In the genomic region with DNA sequence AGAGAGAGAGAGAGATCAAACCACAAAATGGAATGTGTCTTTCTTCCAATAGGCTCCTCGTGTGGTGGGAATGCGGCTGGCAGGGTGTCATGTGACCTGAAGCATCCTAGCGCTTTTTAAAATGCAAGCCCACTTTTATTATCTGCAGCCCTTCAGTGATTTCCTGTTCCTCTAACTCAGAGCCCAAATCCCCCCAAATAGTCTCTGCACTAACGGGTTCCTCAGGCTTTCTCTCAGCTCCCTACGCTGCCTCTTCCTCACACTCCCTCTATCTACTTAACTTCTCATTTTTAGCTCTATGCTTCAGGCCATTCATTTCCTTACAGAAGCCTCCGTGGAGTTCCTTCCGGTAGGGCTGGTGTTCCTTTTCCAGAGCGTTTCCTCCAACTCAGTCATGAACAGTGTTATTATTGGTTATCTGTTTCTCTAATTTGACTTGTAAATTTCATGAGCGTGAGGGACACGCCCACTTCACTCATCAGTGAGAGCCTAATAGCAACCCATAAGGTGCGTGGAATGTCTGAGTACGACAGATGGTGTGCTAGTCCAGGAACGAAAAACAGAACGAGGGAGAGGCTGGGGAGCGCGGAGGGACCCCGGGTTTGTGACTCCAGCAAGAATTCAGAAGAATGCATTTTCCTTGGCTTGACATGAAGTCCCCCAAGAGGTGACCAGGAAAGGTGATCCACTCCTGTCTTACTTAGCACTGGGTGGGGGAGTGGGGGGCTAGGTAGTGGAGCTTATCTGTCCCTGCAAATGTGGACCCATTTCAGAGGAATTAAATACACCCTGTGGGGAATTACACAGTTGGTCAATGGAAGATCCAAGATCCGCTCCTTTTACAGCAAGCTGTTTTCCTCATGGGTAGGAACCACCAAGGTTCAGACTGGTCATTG, we compare ENCODE assay signal across 8 mouse cellular contexts. TPM values are rescaled to one million over a fixed set of nuclear protein-coding genes. Genes with fewer than 3 reads are reported as not detected.
DNase-seq lines count a peak whose midpoint lies in the region; ATAC-seq and TF ChIP-seq lines count a peak whose summit lies in the region.

No protein-coding gene starts in this region.

- 15% methylated on average over 18 of the region's 18 CpGs for WGBS in forebrain, embryonic 16.5 days
- WGBS in stomach, embryonic 14.5 days = 23% methylated on average over 18 of the region's 18 CpGs

- no peak for TF ChIP-seq POLR2A in bone marrow macrophage, adult 2 months (IDR thresholded peaks at IDR 0.05; ENCODE audit: borderline replicate concordance, low read depth, low read length)

- H3K27ac ChIP-seq in bone marrow macrophage, adult 2 months (ENCODE audit: insufficient read depth, low read depth, low read length) = peak overlapping the region; percentile 89
- peak overlapping the region; percentile 73 for H3K27ac ChIP-seq in forebrain, embryonic 16.5 days (ENCODE audit: low read length)
- no peak overlapping the region for H3K27ac ChIP-seq in stomach, embryonic 14.5 days (ENCODE audit: low read length)

- peak; percentile 7 to 34 for DNase-seq in left cerebral cortex, adult 18-20 months (ENCODE audit: low spot score in 2 of 2)
- no peak for DNase-seq in left cerebral cortex, postnatal 10 days (ENCODE audit: extremely low spot score in 1 of 2, low spot score in 2 of 2)
- peak; percentile 66 to 88 for DNase-seq in layer of hippocampus, adult 18-20 months (ENCODE audit: low spot score in 2 of 2)
- no peak for DNase-seq in testis, postnatal 10 days (ENCODE audit: low spot score)

- H3K4me3 ChIP-seq in bone marrow macrophage, adult 2 months (ENCODE audit: insufficient read depth, low read length) = peak overlapping the region; percentile 89
- H3K4me3 ChIP-seq in forebrain, embryonic 16.5 days (replicated peaks; ENCODE audit: low read length) = peak overlapping the region; percentile 36
- H3K4me3 ChIP-seq in megakaryocyte, embryonic 14.5 days (replicated peaks) = peak overlapping the region; percentile 91
- peak overlapping the region; percentile 18; the same call in 1 of the 2 replicates for H3K4me3 ChIP-seq in stomach, embryonic 14.5 days (ENCODE audit: low read depth, low read length)

- ATAC-seq in forebrain, embryonic 16.5 days = peak; percentile 91
- peak; percentile 66; the same call in 1 of the 2 replicates for ATAC-seq in stomach, embryonic 14.5 days (ENCODE audit: insufficient number of reproducible peaks, insufficient read depth, low FRiP score, low read depth)

- H3K9me3 ChIP-seq in forebrain, embryonic 16.5 days (ENCODE audit: control insufficient read depth, low read length) = no peaks in the 10 kb centered on the region
- peaks cover 3% of the 10 kb centered on the region; the same call in 1 of the 2 replicates for H3K9me3 ChIP-seq in megakaryocyte, embryonic 14.5 days
- H3K9me3 ChIP-seq in stomach, embryonic 14.5 days (ENCODE audit: control insufficient read depth, low read depth, low read length) = no peaks in the 10 kb centered on the region

- no peak for TF ChIP-seq CTCF in bone marrow macrophage, adult 2 months (IDR thresholded peaks at IDR 0.05; ENCODE audit: low read depth, low read length)

- no peaks in the 10 kb centered on the region for H3K36me3 ChIP-seq in forebrain, embryonic 16.5 days (ENCODE audit: control insufficient read depth, insufficient read depth)
- peaks cover 12% of the 10 kb centered on the region for H3K36me3 ChIP-seq in megakaryocyte, embryonic 14.5 days (replicated peaks; ENCODE audit: low read length)
- no peaks in the 10 kb centered on the region for H3K36me3 ChIP-seq in stomach, embryonic 14.5 days (ENCODE audit: control insufficient read depth, insufficient read depth, low read length)

- no peaks in the 10 kb centered on the region for H3K27me3 ChIP-seq in forebrain, embryonic 16.5 days (replicated peaks; ENCODE audit: control insufficient read depth, insufficient read depth, low read length)
- no peaks in the 10 kb centered on the region for H3K27me3 ChIP-seq in megakaryocyte, embryonic 14.5 days (replicated peaks)
- no peaks in the 10 kb centered on the region for H3K27me3 ChIP-seq in stomach, embryonic 14.5 days (ENCODE audit: control insufficient read depth, insufficient read depth, low read length)

- peak overlapping the region; percentile 52 for H3K4me2 ChIP-seq in forebrain, embryonic 16.5 days (ENCODE audit: low read length)
- peak overlapping the region; percentile 44 for H3K4me2 ChIP-seq in stomach, embryonic 14.5 days (replicated peaks; ENCODE audit: low read depth, low read length)

- intact Hi-C loops in left cerebral cortex, postnatal 10 days (cut with DNase I) = no loop called here

- peaks cover 17% of the 10 kb centered on the region for H3K4me1 ChIP-seq in bone marrow macrophage, adult 2 months (ENCODE audit: control insufficient read depth, insufficient read depth, low read length)
- peaks cover 12% of the 10 kb centered on the region for H3K4me1 ChIP-seq in forebrain, embryonic 16.5 days (replicated peaks; ENCODE audit: control insufficient read depth, insufficient read depth, low read length)
- H3K4me1 ChIP-seq in megakaryocyte, embryonic 14.5 days = peaks cover 90% of the 10 kb centered on the region
- peaks cover 3% of the 10 kb centered on the region; the same call in 1 of the 2 replicates for H3K4me1 ChIP-seq in stomach, embryonic 14.5 days (ENCODE audit: control insufficient read depth, insufficient read depth, low read length)

- 0 out of 2 replicates have a peak overlapping the region, but pooled peaks have one; percentile 1 for H3K9ac ChIP-seq in forebrain, embryonic 16.5 days (replicated peaks; ENCODE audit: low read depth, low read length)
- 0 out of 2 replicates have a peak overlapping the region, but pooled peaks have one; percentile 6 for H3K9ac ChIP-seq in stomach, embryonic 14.5 days (replicated peaks; ENCODE audit: low read depth, low read length)

RNA-seq across cellular contexts. Expression of a gene that starts 38.2 kb away (rescaled TPM):
- 100 to 1,000 TPM; 109 to 117 TPM for total RNA-seq in left cerebral cortex, adult 18-20 months (2021)
- total RNA-seq in left cerebral cortex, postnatal 10 days (2021) = 100 to 1,000 TPM; 104 to 110 TPM
- polyA plus RNA-seq in bone marrow macrophage, adult 2 months (2012; ENCODE audit: insufficient read depth, insufficient read length, missing spikeins) = 57.9 and 60.2 TPM in 2 replicates
- polyA plus RNA-seq in forebrain, embryonic 16.5 days (2015; fragmentation: Nextera tagmentation; extraction: Ambion mirVana) = 203 and 225 TPM in 2 replicates
- total RNA-seq in layer of hippocampus, adult 18-20 months (2021) = 100 to 1,000 TPM; 114 to 124 TPM
- 77.6 and 434 TPM in 2 replicates for polyA plus RNA-seq in megakaryocyte, embryonic 14.5 days (2012; ENCODE audit: insufficient read depth, low replicate concordance)
- 173 and 185 TPM in 2 replicates for polyA plus RNA-seq in stomach, embryonic 14.5 days (2014; fragmentation: Nextera tagmentation; extraction: Ambion mirVana)

Comparison
In these comparisons a context has a peak if more than half of its experiments do, and no peak if none do; other contexts are left out.
1. DNase-seq: peak in left cerebral cortex, adult 18-20 months (2 of 2) and layer of hippocampus, adult 18-20 months (2 of 2); none in left cerebral cortex, postnatal 10 days (0 of 2) and testis, postnatal 10 days (single experiment).
2. H3K4me3 ChIP-seq: peak in every context shown above with its lines; median percentile 91 in megakaryocyte, embryonic 14.5 days; 89 in bone marrow macrophage, adult 2 months; 36 in forebrain, embryonic 16.5 days; 18 in stomach, embryonic 14.5 days.